Mouse (Mus musculus) E14TG2a.4 (cell line): ENCODE measurements around the gene Exosc10.

Experiments used
- H3K27me3 ChIP-seq: 2 replicates; pipeline ENCODE4 v1.6.1; 2014; ENCODE audit warnings: low read length, control low read depth; ENCODE audit not compliant: insufficient read depth
- H3K36me3 ChIP-seq: 2 replicates; pipeline ENCODE4 v1.6.1; 2014; ENCODE audit warnings: low read length, control low read depth; ENCODE audit not compliant: insufficient read depth
- H3K4me1 ChIP-seq: replicated peaks from 2 replicates; pipeline ENCODE4 v1.6.1; 2014; ENCODE audit warnings: low read depth, low read length, control low read depth
- H3K4me3 ChIP-seq: replicated peaks from 2 replicates; pipeline ENCODE4 v1.5.1; 2014; ENCODE audit warnings: mild to moderate bottlenecking, low read length
- H3K9me3 ChIP-seq: 2 replicates; pipeline ENCODE4 v1.6.1; 2014; ENCODE audit warnings: low read length, control low read depth
- CTCF ChIP-seq: conservative IDR thresholded peaks from 2 replicates; pipeline ENCODE4 v1.5.1; 2014; ENCODE audit warnings: low read length
- NANOG ChIP-seq: IDR thresholded peaks from 2 replicates; pipeline ENCODE4 v1.6.1; 2014; ENCODE audit warnings: borderline replicate concordance, low read length, mixed read lengths
- POU5F1 ChIP-seq: IDR thresholded peaks from 2 replicates; pipeline ENCODE4 v1.6.1; 2014; ENCODE audit warnings: low read length, borderline replicate concordance

Gene Exosc10

DNA sequence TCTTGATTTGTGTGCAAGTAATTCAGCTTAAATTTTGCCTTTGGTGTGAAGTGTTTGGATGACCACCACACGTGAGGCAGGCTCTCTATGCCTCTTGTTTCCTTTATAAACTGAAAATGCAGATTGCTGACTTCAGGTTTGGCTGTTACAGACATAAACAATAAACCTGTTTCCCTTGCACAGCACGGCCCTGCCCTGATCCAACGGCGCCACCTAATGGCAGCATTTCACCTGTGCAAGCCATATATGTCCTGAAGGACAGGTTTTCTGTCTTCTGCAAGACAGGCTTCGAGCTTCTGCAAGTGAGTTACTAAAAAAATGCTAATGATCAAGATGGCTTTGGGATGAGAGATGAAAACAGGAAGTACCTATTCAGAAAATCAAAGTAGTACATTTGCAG, 49.5 kb downstream of the Exosc10 start:
- TF ChIP-seq CTCF (peak; percentile 78), POU5F1 (no peak), NANOG (no peak)
- H3K36me3 ChIP-seq = peaks cover 72% of the 10 kb centered on the region
- no peaks in the 10 kb centered on the region for H3K9me3 ChIP-seq
- H3K4me3 ChIP-seq = no peak overlapping the region
- peaks cover 61% of the 10 kb centered on the region for H3K4me1 ChIP-seq
- H3K27me3 ChIP-seq = no peaks in the 10 kb centered on the region

DNA sequence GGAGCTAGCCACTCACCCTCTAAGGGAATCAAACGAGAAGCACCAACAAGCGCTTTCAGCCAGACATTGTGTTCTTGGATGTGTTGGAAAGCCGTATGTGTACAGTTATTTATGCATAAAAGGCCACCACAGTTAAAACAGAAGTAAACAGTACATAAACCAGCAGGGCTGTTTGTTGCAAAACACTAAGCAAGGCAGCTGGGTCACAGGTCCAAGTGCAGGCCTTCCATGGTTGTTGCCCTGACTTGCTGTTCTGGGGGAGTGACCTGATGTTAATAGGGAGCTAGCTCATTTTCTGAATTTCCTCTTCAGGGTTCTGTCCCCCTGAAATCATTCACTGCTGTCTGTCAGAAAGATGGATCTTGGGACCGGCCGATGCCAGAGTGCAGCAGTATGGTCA, 51.6 kb downstream of the Exosc10 start:
- Histone ChIP-seq H3K4me1 (peaks cover 61% of the 10 kb centered on the region), H3K4me3 (no peak overlapping the region), H3K36me3 (peaks cover 78% of the 10 kb centered on the region), H3K27me3 (no peaks in the 10 kb centered on the region), H3K9me3 (no peaks in the 10 kb centered on the region)
- TF ChIP-seq CTCF = no peak
- no peak for TF ChIP-seq NANOG
- TF ChIP-seq POU5F1 = no peak

DNA sequence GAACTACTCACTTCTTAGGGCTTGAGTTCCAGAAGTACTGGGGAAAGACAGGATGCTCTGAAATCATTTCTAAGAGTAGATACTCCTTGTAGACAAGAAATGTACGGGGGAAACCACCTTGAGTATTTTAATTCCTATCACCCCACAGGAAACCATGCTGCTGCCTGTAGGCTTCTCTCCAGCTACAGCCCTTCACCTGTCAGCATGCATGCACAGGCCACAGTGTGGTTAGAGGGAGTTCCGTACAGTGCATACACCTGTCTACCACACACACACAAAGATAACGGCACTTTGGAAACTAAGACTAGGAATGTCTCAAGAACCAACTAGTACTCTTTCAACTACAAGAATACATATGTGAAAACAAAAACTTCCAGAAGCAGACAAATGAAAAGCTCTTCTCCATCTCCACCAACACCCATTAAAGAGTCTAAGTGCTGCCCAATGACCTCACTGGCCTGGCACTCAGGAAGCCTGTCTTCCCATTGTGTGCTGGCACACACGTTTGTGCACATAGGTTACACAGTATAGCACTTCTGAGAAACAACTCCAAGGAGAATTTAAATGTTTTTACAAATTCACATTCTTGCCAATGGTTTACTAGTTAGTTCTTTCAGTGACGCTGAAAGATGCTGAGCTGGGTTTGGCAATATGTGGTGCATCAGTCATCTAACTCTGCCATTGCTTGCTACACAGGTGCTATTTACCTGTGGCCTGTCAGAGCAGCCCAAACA, 52.6 kb downstream of the Exosc10 start:
- peaks cover 85% of the 10 kb centered on the region for H3K36me3 ChIP-seq
- no peaks in the 10 kb centered on the region for H3K27me3 ChIP-seq
- H3K4me1 ChIP-seq = peaks cover 62% of the 10 kb centered on the region
- TF ChIP-seq POU5F1 = no peak
- TF ChIP-seq CTCF = no peak
- TF ChIP-seq NANOG = no peak
- H3K9me3 ChIP-seq = no peaks in the 10 kb centered on the region
- no peak overlapping the region for H3K4me3 ChIP-seq

- Histone ChIP-seq H3K36me3 (peaks cover 94% of the 10 kb centered on the region), H3K4me3 (no peak overlapping the region), H3K27me3 (no peaks in the 10 kb centered on the region), H3K9me3 (no peaks in the 10 kb centered on the region), H3K4me1 (peaks cover 65% of the 10 kb centered on the region)
- no peak for TF ChIP-seq POU5F1
- no peak for TF ChIP-seq NANOG
- no peak for TF ChIP-seq CTCF
Observed at GRCm38 (mm10) chr4:148612557-148612956, 54.3 kb downstream of the Exosc10 start.

GRCm38 (mm10) chr4:148613738-148614137, 55.5 kb downstream of the Exosc10 start:
- H3K36me3 ChIP-seq = peaks cover 97% of the 10 kb centered on the region
- H3K4me1 ChIP-seq = peaks cover 68% of the 10 kb centered on the region
- TF ChIP-seq POU5F1 (no peak; the same call in 1 of the 2 replicates), NANOG (peak; percentile 58; the same call in 1 of the 2 replicates), CTCF (no peak)
- no peak overlapping the region for H3K4me3 ChIP-seq
- no peaks in the 10 kb centered on the region for H3K9me3 ChIP-seq
- H3K27me3 ChIP-seq = no peaks in the 10 kb centered on the region

DNA sequence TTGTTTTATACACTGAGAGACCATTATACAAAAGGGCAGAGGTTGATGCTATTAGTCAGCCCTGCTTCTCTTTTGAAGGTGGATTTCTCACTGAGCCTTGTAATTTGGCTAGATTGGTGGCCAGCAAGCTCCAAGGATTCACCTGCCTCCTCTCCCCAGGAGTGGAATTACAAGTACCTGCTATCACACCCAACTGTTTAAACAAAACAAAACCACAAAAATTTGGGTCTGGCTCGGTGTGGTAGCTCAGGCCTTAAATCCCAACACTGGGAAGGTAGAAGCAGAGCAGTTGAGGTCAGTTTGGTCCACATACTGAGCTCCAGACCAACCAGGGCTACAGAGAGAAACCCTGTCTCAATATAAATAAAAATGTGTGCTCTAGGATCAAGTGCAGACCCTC, 61.6 kb downstream of the Exosc10 start:
- Histone ChIP-seq H3K27me3 (no peaks in the 10 kb centered on the region), H3K9me3 (no peaks in the 10 kb centered on the region), H3K4me1 (peaks cover 87% of the 10 kb centered on the region), H3K36me3 (peaks cover 100% of the 10 kb centered on the region), H3K4me3 (no peak overlapping the region)
- TF ChIP-seq POU5F1 (no peak), NANOG (no peak)

- H3K4me3 ChIP-seq = no peak overlapping the region
- peaks cover 97% of the 10 kb centered on the region for H3K36me3 ChIP-seq
- no peaks in the 10 kb centered on the region for H3K9me3 ChIP-seq
- H3K27me3 ChIP-seq = no peaks in the 10 kb centered on the region
- no peak for TF ChIP-seq POU5F1
- TF ChIP-seq CTCF = no peak
- TF ChIP-seq NANOG = no peak
- H3K4me1 ChIP-seq = peaks cover 81% of the 10 kb centered on the region
Observed at GRCm38 (mm10) chr4:148620718-148621117, 62.5 kb downstream of the Exosc10 start.

DNA sequence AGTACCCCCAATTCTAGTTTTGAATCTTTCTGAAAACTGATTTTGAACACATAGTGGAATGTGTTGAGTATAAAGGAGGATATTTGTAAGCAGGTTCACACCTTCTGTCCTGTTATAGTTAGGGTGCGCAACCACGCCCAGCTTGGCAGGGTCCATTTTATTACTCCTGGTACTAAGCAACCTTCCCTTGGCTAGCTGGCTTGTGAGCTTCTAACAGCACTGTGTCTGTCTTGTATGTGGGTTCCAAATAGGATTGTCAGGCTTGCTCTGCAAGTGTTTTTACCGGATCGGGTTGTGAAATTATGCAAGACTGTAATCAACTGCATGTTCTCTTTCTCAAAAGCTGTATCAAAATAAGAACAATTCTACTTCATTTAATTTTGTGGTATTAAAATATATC, 64.3 kb downstream of the Exosc10 start:
- TF ChIP-seq NANOG (no peak), CTCF (no peak), POU5F1 (no peak)

GRCm38 (mm10) chr4:148623609-148624008, 65.4 kb downstream of the Exosc10 start:
- Histone ChIP-seq H3K9me3 (no peaks in the 10 kb centered on the region), H3K36me3 (peaks cover 68% of the 10 kb centered on the region), H3K4me1 (peaks cover 78% of the 10 kb centered on the region), H3K27me3 (no peaks in the 10 kb centered on the region), H3K4me3 (peak overlapping the region; percentile 98)
- TF ChIP-seq POU5F1 (no peak), CTCF (no peak), NANOG (no peak)

More for the DNA sequence above, 64.3 kb downstream of the Exosc10 start:
- Histone ChIP-seq H3K4me3 (peak overlapping the region; percentile 98), H3K36me3 (peaks cover 79% of the 10 kb centered on the region), H3K4me1 (peaks cover 74% of the 10 kb centered on the region), H3K9me3 (no peaks in the 10 kb centered on the region), H3K27me3 (no peaks in the 10 kb centered on the region)
